ENCODE assay signal across 9 mouse cellular contexts in the genomic region with DNA sequence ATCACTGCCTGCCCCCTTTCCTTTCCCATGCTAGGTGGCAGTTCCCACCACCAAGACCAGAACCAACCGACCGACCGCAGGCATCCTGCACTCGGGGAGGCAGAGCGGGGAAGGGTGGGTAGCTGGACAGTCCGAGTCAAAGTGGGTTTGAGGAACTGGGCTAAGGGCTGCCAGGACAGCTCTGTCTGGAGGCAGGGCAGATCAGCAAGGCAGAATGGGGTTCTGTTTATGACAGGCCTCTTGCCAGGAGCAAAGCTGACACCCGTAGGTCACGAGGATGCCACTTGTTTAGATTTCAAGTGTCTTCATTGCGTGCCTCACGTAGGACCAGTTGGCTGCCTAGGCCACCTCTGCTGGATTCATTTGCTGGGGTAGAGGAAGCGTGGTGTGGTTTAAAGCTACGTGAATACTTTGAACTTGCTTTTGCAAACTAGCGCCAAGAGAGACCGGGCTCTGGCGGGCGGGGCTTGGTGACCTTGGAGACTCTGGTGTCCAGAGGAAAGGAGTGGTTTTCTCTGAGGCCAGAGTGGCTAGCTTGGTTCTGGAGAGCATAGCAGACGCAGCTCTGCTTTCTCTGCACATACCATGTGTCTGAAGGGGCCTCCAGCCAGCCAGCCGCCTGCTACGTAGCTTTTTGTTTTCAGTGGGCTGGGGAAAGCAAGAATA. TPM values are rescaled to one million over a fixed set of nuclear protein-coding genes. Genes with fewer than 3 reads are reported as not detected.
A peak's percentile ranks its signal among the peaks of the same experiment; 100 is the strongest.
DNase-seq lines count a peak whose midpoint lies in the region; ATAC-seq and TF ChIP-seq lines count a peak whose summit lies in the region.
"Had no signal": no experiment of that assay in that cellular context is flagged by ENCODE, and none has a peak within 500 bp of the region (broad histone marks: within the 10 kb centered on the region; RNA-seq: fewer than 3 reads in every experiment).

No protein-coding gene starts in this region.

- peak; percentile 64 for DNase-seq in urinary bladder, postnatal 14 days (ENCODE audit: low spot score)
- DNase-seq in urinary bladder, postnatal 10 days (ENCODE audit: low spot score): no peak
- peak; percentile 60 to 74 for DNase-seq in gastrocnemius, adult 8-10 months (ENCODE audit: low spot score in 2 of 2)
- no peak for DNase-seq in hindbrain, embryonic 14.5 days (ENCODE audit: low spot score)
- DNase-seq in liver, adult 2 months (ENCODE audit: extremely low read depth, low read depth, low spot score): peak; percentile 91
- DNase-seq in left cerebral cortex, postnatal 36 days (ENCODE audit: low spot score in 2 of 2): no peak
- no peak for DNase-seq in cerebellum, postnatal 14 days

- no peak for TF ChIP-seq CTCF in liver, adult 2 months (IDR thresholded peaks at IDR 0.05; ENCODE audit: low read depth, low read length)

- H3K4me3 ChIP-seq in hindbrain, embryonic 14.5 days (replicated peaks; ENCODE audit: low read length): no peak overlapping the region
- H3K4me3 ChIP-seq in liver, adult 2 months (ENCODE audit: insufficient read depth, low read depth, low read length): no peak overlapping the region
- H3K4me3 ChIP-seq in neural tube, embryonic 14.5 days (ENCODE audit: low read depth, low read length): no peak overlapping the region

- TF ChIP-seq POLR2A in liver, adult 2 months (IDR thresholded peaks at IDR 0.05; ENCODE audit: extremely low read depth, insufficient read depth, low read length): no peak

- WGBS in hindbrain, embryonic 14.5 days: 61% methylated on average over 19 of the region's 19 CpGs
- whole genome bisulfite sequencing in liver, adult 2 months: 26% methylated on average over 19 of the region's 19 CpGs
- WGBS in neural tube, embryonic 14.5 days: 57% methylated on average over 19 of the region's 19 CpGs

- peak overlapping the region; percentile 39 for H3K27ac ChIP-seq in hindbrain, embryonic 14.5 days
- peak overlapping the region; percentile 39 for H3K27ac ChIP-seq in liver, adult 2 months (replicated peaks; ENCODE audit: insufficient read depth, low read depth, low read length)
- H3K27ac ChIP-seq in neural tube, embryonic 14.5 days (ENCODE audit: low read depth, low read length): peak overlapping the region; percentile 48; the same call in 1 of the 2 replicates

- intact Hi-C loops in left cerebral cortex, postnatal 36 days (cut with DNase I): loop anchor here (5.0 kb wide), 1 partner anchor 39 kb away; no protein-coding TSS in a partner anchor

- H3K4me2 ChIP-seq in hindbrain, embryonic 14.5 days (replicated peaks): no peak overlapping the region
- no peak overlapping the region for H3K4me2 ChIP-seq in neural tube, embryonic 14.5 days (ENCODE audit: low read depth, low read length)

- H3K9me3 ChIP-seq in hindbrain, embryonic 14.5 days (ENCODE audit: control insufficient read depth, low read length): no peaks in the 10 kb centered on the region
- no peaks in the 10 kb centered on the region for H3K9me3 ChIP-seq in neural tube, embryonic 14.5 days (ENCODE audit: control insufficient read depth, low read length)

- H3K27me3 ChIP-seq in hindbrain, embryonic 14.5 days (ENCODE audit: control insufficient read depth, insufficient read depth, low read length): no peaks in the 10 kb centered on the region
- no peaks in the 10 kb centered on the region for H3K27me3 ChIP-seq in liver, adult 2 months (ENCODE audit: control insufficient read depth, insufficient read depth, low read length)
- no peaks in the 10 kb centered on the region for H3K27me3 ChIP-seq in neural tube, embryonic 14.5 days (ENCODE audit: control insufficient read depth, insufficient read depth, low read length)

- H3K4me1 ChIP-seq in hindbrain, embryonic 14.5 days (replicated peaks; ENCODE audit: control insufficient read depth, insufficient read depth, low read length): peaks cover 34% of the 10 kb centered on the region
- H3K4me1 ChIP-seq in liver, adult 2 months (ENCODE audit: control insufficient read depth, insufficient read depth, low read length): peaks cover 56% of the 10 kb centered on the region
- peaks cover 29% of the 10 kb centered on the region for H3K4me1 ChIP-seq in neural tube, embryonic 14.5 days (ENCODE audit: control insufficient read depth, insufficient read depth, low read length)

- H3K9ac ChIP-seq in hindbrain, embryonic 14.5 days: no peak overlapping the region
- peak overlapping the region; percentile 18 for H3K9ac ChIP-seq in liver, adult 2 months (ENCODE audit: low read depth, low read length)
- H3K9ac ChIP-seq in neural tube, embryonic 14.5 days (replicated peaks; ENCODE audit: low read depth, low read length): 0 out of 2 replicates have a peak overlapping the region, but pooled peaks have one; percentile 16

- ATAC-seq in hindbrain, embryonic 14.5 days (ENCODE audit: low FRiP score): peak; percentile 21; the same call in 1 of the 2 replicates
- no peak for ATAC-seq in neural tube, embryonic 14.5 days (ENCODE audit: low read depth)

- H3K79me2 ChIP-seq in liver, adult 2 months (ENCODE audit: control insufficient read depth, insufficient read depth, low read length): peaks cover 22% of the 10 kb centered on the region; the same call in 1 of the 2 replicates

- peaks cover 37% of the 10 kb centered on the region for H3K36me3 ChIP-seq in hindbrain, embryonic 14.5 days (replicated peaks; ENCODE audit: control insufficient read depth, insufficient read depth)
- H3K36me3 ChIP-seq in liver, adult 2 months (ENCODE audit: control insufficient read depth, insufficient read depth, low read length): peaks cover 8% of the 10 kb centered on the region; the same call in 1 of the 2 replicates
- no peaks in the 10 kb centered on the region for H3K36me3 ChIP-seq in neural tube, embryonic 14.5 days (ENCODE audit: control insufficient read depth, insufficient read depth, low read length)

RNA-seq across cellular contexts. Expression of a gene that starts 31.4 kb away (rescaled TPM):
- not detected for total RNA-seq in gastrocnemius, adult 8-10 months (2022)
- polyA plus RNA-seq in hindbrain, embryonic 14.5 days (2014; fragmentation: Nextera tagmentation; extraction: Ambion mirVana): not detected in 2 replicates
- 106 and 193 TPM in 2 replicates for total RNA-seq in liver, adult 2 months (2014; rRNA removed)
- polyA plus RNA-seq in liver, adult 2 months (2012; rRNA removed): 85.1 and 113 TPM in 2 replicates
- polyA plus RNA-seq in neural tube, embryonic 14.5 days (2014; fragmentation: Nextera tagmentation; extraction: Ambion mirVana): 0.35 TPM in 1 of 2 replicates, not detected in the other
- not detected for total RNA-seq in left cerebral cortex, postnatal 36 days (2021)
- total RNA-seq: layer of hippocampus, postnatal 36 days had no signal

RNA-seq across cellular contexts. Expression of a gene that starts 42.7 kb away (rescaled TPM):
- total RNA-seq in gastrocnemius, adult 8-10 months (2022): 100 to 1,000 TPM in 1 of 4 experiments, 10 to 100 TPM in 3; 56.9 to 103 (median 59.7) TPM
- polyA plus RNA-seq in hindbrain, embryonic 14.5 days (2014; fragmentation: Nextera tagmentation; extraction: Ambion mirVana): 29.9 and 31.7 TPM in 2 replicates
- 66.7 and 90.9 TPM in 2 replicates for total RNA-seq in liver, adult 2 months (2014; rRNA removed)
- polyA plus RNA-seq in liver, adult 2 months (2012; rRNA removed): 140 and 169 TPM in 2 replicates
- polyA plus RNA-seq in neural tube, embryonic 14.5 days (2014; fragmentation: Nextera tagmentation; extraction: Ambion mirVana): 28.2 and 35.2 TPM in 2 replicates
- total RNA-seq in left cerebral cortex, postnatal 36 days (2021): 10 to 100 TPM; 34.2 to 38.3 TPM

RNA-seq across cellular contexts. Expression of a gene that starts 48.2 kb away (rescaled TPM):
- 10 to 100 TPM; 12.0 to 14.7 (median 12.6) TPM for total RNA-seq in gastrocnemius, adult 8-10 months (2022)
- 21.2 and 26.6 TPM in 2 replicates for polyA plus RNA-seq in hindbrain, embryonic 14.5 days (2014; fragmentation: Nextera tagmentation; extraction: Ambion mirVana)
- 4.8 TPM in 2 replicates for total RNA-seq in liver, adult 2 months (2014; rRNA removed)
- polyA plus RNA-seq in liver, adult 2 months (2012; rRNA removed): 2.9 and 3.9 TPM in 2 replicates
- polyA plus RNA-seq in neural tube, embryonic 14.5 days (2014; fragmentation: Nextera tagmentation; extraction: Ambion mirVana): 27.2 and 28.2 TPM in 2 replicates
- 10 to 100 TPM; 24.2 to 24.7 TPM for total RNA-seq in left cerebral cortex, postnatal 36 days (2021)

Comparison
In these comparisons a context has a peak if more than half of its experiments do, and no peak if none do; other contexts are left out.
1. DNase-seq: peak in urinary bladder, postnatal 14 days (single experiment), gastrocnemius, adult 8-10 months (2 of 2) and liver, adult 2 months (single experiment); none in urinary bladder, postnatal 10 days (single experiment), hindbrain, embryonic 14.5 days (single experiment), left cerebral cortex, postnatal 36 days (0 of 2) and cerebellum, postnatal 14 days (0 of 2).
2. RNA of a gene that starts 31.4 kb away (total RNA-seq): 106 to 193 TPM in liver, adult 2 months; not detected in gastrocnemius, adult 8-10 months and not detected in left cerebral cortex, postnatal 36 days; every median in the first group is over 100 times any median in the second.
3. Peak in every context shown above with its lines, with median percentiles within 50 percentile points of each other: H3K27ac ChIP-seq.